Mouse (Mus musculus) small intestine, adult 2 months (tissue): ENCODE results near the gene Nnat.

Experiments used
- CTCF ChIP-seq: fragments of 200-500 bp; IDR thresholded peaks from 2 replicates; pipeline ENCODE4 v1.5.1; 2012; ENCODE audit warnings: low read depth, mild to moderate bottlenecking, control low read depth, inconsistent platforms, low read length, moderate library complexity, mixed read lengths; ENCODE audit not compliant: insufficient replicate concordance, insufficient read length; ENCODE audit errors: extremely low read depth
- POLR2A ChIP-seq: fragments of 200-500 bp; IDR thresholded peaks from 2 replicates; pipeline ENCODE4 v1.6.1; 2012; ENCODE audit warnings: low read depth, mild to moderate bottlenecking, control low read depth, inconsistent platforms, low read length, moderate library complexity

- TF ChIP-seq POLR2A = no peak
- 0 out of 2 replicates have a peak, but pooled peaks have one; percentile 14 for TF ChIP-seq CTCF
These were observed 1.4 kb upstream of the Nnat start for GRCm38 (mm10) chr2:157558520-157558919.
